Mouse (Mus musculus) limb, embryonic 15.5 days (tissue): ENCODE data around the gene Wtap. TPM values are rescaled to one million over a fixed set of nuclear protein-coding genes. Genes with fewer than 3 reads are reported as not detected.
"Not testable (repeated sequence)": the region's sequence is repeated elsewhere in the genome, so short reads cannot be mapped to it uniquely, and the experiment has no call there.

Source experiments
- ATAC-seq: fragments of 200-750 bp; cut with Nextera tagmentation; 2 replicates; pipeline ENCODE4 v1.8.0; 2017; ENCODE audit warnings: low read depth, moderate TSS enrichment; ENCODE audit not compliant: insufficient number of reproducible peaks, low FRiP score, low TSS enrichment
- H3K27ac ChIP-seq: fragments of 300-500 bp; sonication (generic); 2 replicates; pipeline ENCODE4 v1.5.1; 2015; ENCODE audit warnings: moderate library complexity, mild to moderate bottlenecking, inconsistent platforms
- H3K27me3 ChIP-seq: fragments of 300-500 bp; sonication (generic); 2 replicates; pipeline ENCODE4 v1.6.1; 2015; ENCODE audit warnings: inconsistent platforms
- H3K36me3 ChIP-seq: fragments of 300-500 bp; sonication (generic); 2 replicates; pipeline ENCODE4 v1.6.1; 2015; ENCODE audit warnings: inconsistent platforms
- H3K4me1 ChIP-seq: fragments of 300-500 bp; sonication (generic); 2 replicates; pipeline ENCODE4 v1.6.1; 2015; ENCODE audit warnings: inconsistent platforms
- H3K4me2 ChIP-seq: fragments of 300-500 bp; sonication (generic); 2 replicates; pipeline ENCODE4 v1.6.1; 2015; ENCODE audit warnings: mild to moderate bottlenecking, inconsistent platforms
- H3K4me3 ChIP-seq: fragments of 300-500 bp; sonication (generic); 2 replicates; pipeline ENCODE4 v1.5.1; 2015; ENCODE audit warnings: mild to moderate bottlenecking, inconsistent platforms
- H3K9ac ChIP-seq: fragments of 300-500 bp; sonication (generic); 2 replicates; pipeline ENCODE4 v1.6.1; 2015; ENCODE audit warnings: inconsistent platforms
- H3K9me3 ChIP-seq: fragments of 300-500 bp; sonication (generic); 2 replicates; pipeline ENCODE4 v1.6.1; 2016; ENCODE audit warnings: inconsistent platforms
- WGBS: fragments of 180-500 bp; shearing (Covaris S2); methylation state at CpG from one replicate; pipeline ENCODE4 v1.1.7; 2015; 5-methylcytosine and 5-hydroxymethylcytosine counted together
- polyA plus RNA-seq: library from polyadenylated mRNA; unstranded; fragments of >200 nt; fragmentation: Nextera tagmentation; extraction: Ambion mirVana; gene quantifications from 2 replicates; pipeline ENCODE4 v1.2.1, GENCODE M21; 2015

Gene Wtap
- polyA plus RNA-seq, 1 experiment from 2014 or later, result 124 TPM

DNA sequence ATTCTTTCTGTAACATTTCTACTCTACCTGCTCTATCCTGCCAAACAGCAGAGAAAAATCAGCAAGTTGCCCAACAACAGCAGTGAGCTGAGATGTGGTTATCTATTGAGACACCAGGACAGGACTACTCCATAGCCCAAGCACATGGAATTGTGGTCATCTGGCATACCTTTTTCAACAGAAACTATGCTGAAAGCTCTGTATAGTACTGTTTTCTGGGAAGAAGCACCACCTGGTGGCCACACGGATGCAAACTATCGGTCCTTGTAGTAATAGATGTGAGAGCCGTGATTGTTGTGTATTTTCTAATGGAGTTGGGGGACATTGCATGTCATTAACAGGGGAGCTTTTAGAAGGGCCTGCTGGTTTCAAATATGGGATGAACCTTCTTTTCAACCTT is 2.4 kb upstream of the Wtap start:
- 19% methylated on average over 3 of the region's 3 CpGs for WGBS
- H3K4me2 ChIP-seq, result no peak overlapping the region
- no peaks in the 10 kb centered on the region for H3K36me3 ChIP-seq
- peaks cover 2% of the 10 kb centered on the region; the same call in 1 of the 2 replicates for H3K4me1 ChIP-seq
- H3K27ac ChIP-seq, result no peak overlapping the region
- no peaks in the 10 kb centered on the region for H3K9me3 ChIP-seq
- no peaks in the 10 kb centered on the region for H3K27me3 ChIP-seq
- H3K9ac ChIP-seq, result no peak overlapping the region
- H3K4me3 ChIP-seq, result no peak overlapping the region
- no peak for ATAC-seq

DNA sequence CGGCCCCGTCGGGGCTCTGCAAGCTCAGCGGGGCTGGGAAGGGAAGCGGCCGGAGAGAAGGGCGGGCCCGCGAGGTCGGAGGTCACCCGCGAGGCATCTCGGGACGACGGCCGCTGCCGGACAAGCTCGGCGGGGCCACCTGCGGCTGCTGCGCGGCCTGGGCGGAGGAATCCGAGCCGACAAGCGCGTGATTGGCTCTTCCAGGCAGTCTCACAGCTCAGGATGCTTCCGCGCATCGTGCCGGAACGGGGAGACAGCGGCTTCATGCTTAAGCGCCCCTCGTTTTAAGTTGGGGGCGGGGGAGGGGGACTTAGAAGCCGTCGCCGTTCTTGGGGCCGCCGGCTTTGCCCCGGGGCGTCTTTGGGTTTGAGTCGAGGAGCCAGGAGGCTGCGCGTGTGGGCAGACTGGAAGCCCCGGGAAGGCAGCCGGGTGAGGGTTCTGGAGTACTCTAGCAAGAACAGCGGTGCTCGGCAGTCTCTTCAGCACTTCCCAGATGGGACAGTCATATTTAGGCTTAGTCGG is 1.4 kb downstream of the Wtap start:
- peaks cover 7% of the 10 kb centered on the region; the same call in 1 of the 2 replicates for H3K36me3 ChIP-seq
- H3K4me3 ChIP-seq, result peak overlapping the region; percentile 100
- no peaks in the 10 kb centered on the region for H3K9me3 ChIP-seq
- peak overlapping the region; percentile 52 for H3K4me2 ChIP-seq
- H3K9ac ChIP-seq, result peak overlapping the region; percentile 100
- peak overlapping the region; percentile 100 for H3K27ac ChIP-seq
- under 1% methylated on average over 50 of the region's 51 CpGs for WGBS
- H3K27me3 ChIP-seq, result no peaks in the 10 kb centered on the region
- H3K4me1 ChIP-seq, result peaks cover 9% of the 10 kb centered on the region
- peak; percentile 86 for ATAC-seq

DNA sequence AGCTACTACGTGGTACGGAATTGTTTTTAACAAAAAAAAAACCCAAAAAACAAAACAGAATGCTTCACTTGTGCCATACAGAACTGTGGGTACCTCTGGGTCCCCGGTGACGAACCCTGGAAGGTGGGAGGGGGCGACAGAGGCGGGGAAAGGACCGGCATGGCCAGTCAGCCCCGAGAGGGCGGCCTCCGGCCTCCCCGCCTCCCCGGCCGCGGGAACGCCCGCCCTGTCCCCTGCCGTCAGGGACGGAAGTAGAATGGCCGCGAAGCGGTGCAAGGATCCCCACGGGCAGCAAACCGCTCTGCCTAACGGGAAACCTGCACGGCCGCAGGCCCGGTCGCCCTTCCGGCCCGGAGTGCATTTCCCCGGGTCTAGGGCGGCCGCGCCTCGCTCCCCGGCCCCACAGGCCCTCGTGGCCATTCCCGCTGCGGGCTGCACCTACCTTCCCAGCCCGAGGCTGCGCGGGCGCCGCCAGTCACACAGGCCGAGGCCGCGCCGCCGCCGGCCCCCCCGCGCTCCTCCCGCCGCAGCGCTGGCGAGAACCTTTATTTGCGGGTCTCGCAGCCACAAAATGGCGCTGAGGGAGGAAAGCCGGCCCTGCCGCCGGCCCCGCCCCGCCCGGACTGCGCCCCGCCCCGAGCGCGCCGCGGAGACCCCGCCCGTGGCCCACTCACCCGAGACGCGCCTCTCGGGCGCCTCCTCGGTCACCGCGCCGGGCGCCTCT is 2.2 kb downstream of the Wtap start:
- H3K9ac ChIP-seq, result peak overlapping the region; percentile 100
- peak overlapping the region; percentile 100 for H3K27ac ChIP-seq
- peak; percentile 94 for ATAC-seq
- under 1% methylated on average over 77 of the region's 84 CpGs for WGBS
- H3K9me3 ChIP-seq, result no peaks in the 10 kb centered on the region
- peaks cover 9% of the 10 kb centered on the region for H3K4me1 ChIP-seq
- H3K27me3 ChIP-seq, result no peaks in the 10 kb centered on the region
- H3K4me2 ChIP-seq, result peak overlapping the region; percentile 52
- H3K4me3 ChIP-seq, result peak overlapping the region; percentile 100
- peaks cover 7% of the 10 kb centered on the region; the same call in 1 of the 2 replicates for H3K36me3 ChIP-seq

DNA sequence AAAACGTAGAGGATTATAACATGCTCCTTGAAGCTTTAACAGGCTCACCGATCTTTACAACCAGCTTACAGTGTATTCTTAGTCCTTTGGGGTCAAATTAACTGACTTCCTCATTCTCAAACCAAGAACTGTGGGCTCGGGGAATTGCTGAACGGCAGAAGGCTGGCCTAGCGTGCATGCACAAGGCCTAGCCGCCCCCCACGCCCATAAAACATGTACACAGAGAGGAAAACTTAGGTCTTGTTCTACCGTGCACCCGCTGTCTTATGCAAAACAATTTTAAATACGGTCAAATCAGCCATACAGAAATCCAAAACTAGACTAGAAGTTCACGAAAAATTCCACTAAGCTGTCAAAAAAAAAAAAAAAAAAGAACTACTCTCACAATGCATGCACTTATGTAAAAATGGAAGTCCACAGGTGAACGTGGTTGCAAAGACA is 2.8 kb downstream of the Wtap start:
- 1% methylated on average over 12 of the region's 12 CpGs for WGBS
- Histone ChIP-seq H3K9ac (peak overlapping the region; percentile 100), H3K4me2 (peak overlapping the region; percentile 52), H3K9me3 (no peaks in the 10 kb centered on the region), H3K27ac (peak overlapping the region; percentile 100), H3K4me3 (peak overlapping the region; percentile 100), H3K27me3 (no peaks in the 10 kb centered on the region), H3K4me1 (peaks cover 9% of the 10 kb centered on the region), H3K36me3 (peaks cover 7% of the 10 kb centered on the region; the same call in 1 of the 2 replicates)
- ATAC-seq, result no peak

DNA sequence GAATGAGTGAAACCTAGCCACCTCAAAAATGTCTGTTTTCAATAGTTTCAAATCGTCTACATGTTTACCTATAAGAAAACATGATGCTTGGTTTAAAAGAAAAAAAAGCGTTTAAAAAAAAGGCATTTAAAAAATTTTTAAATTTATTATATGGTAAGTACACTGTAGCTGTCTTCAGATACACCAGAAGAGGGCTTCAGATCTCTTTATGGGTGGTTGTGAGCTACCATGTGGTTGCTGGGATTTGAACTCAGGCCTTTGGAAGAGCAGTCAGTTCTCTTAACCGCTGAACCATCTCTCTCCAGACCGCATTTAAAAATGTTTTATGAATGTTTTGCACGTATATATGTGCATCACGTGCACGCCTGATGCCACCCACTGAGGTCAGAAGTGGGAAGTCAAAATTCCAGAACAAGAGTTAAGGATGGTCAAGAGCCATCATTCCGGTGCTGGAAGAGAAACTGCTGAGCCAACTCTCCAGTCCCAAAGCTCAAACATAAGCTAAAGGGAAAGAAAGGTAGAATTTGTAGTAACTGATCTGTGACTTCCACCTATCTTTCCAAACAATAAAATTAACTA is 3.3 kb downstream of the Wtap start:
- Histone ChIP-seq H3K4me2 (peak overlapping the region; percentile 52), H3K36me3 (peaks cover 7% of the 10 kb centered on the region; the same call in 1 of the 2 replicates), H3K27me3 (no peaks in the 10 kb centered on the region), H3K4me1 (peaks cover 9% of the 10 kb centered on the region), H3K27ac (peak overlapping the region; percentile 100), H3K9me3 (no peaks in the 10 kb centered on the region), H3K9ac (peak overlapping the region; percentile 100; the same call in 1 of the 2 replicates), H3K4me3 (peak overlapping the region; percentile 100)
- no peak for ATAC-seq
- 42% methylated on average over 8 of the region's 8 CpGs for WGBS

DNA sequence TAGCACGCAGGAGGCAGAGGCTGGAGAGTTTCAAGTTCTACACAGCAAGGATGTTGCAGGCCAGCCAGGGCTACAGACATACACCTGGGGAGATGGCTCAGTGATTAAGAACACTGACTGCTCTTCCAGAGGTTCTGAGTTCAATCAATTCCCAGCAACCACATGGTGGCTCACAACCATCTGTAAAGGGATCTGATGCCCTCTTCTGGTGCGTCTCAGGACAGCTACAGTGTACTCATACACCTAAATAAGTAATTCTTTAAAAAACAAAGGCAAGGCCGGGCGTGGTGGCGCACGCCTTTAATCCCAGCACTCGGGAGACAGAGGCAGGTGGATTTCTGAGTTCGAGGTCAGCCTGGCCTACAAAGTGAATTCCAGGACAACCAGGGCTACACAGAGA is 5.9 kb downstream of the Wtap start:
- H3K27ac ChIP-seq, H3K9ac ChIP-seq, ATAC-seq, H3K4me2 ChIP-seq, H3K4me3 ChIP-seq, H3K4me1 ChIP-seq, H3K9me3 ChIP-seq, H3K27me3 ChIP-seq: not testable (repeated sequence)
- H3K36me3 ChIP-seq, result peaks cover 23% of the 10 kb centered on the region
- 96% methylated on average over 8 of the region's 8 CpGs for WGBS

DNA sequence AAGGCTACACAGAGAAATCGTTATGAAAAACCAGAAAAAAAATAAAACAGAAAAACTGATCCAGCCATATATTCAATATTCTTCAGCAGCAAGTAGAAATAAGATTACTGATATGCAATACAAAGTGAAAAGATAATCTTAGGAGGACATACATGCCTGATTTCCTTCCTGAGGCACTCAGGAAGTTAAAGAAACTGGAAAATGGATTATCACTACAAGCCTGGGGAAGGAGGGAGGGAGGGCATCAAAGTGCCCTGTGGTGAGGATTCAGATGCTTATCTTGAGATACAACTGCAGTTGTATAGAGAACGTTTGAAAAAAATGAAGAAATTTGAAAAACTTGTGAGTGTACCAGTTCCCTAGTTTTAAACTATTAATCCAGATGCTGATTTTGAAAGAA is 10.0 kb downstream of the Wtap start:
- H3K27ac ChIP-seq, result no peak overlapping the region
- H3K4me3 ChIP-seq, result no peak overlapping the region
- no peaks in the 10 kb centered on the region for H3K27me3 ChIP-seq
- H3K9ac ChIP-seq, result no peak overlapping the region
- WGBS, result 76% methylated on average over 2 of the region's 2 CpGs
- H3K4me1 ChIP-seq, result 0 out of 2 replicates have a peak, but pooled peaks cover 3% of the 10 kb centered on the region
- no peak for ATAC-seq
- no peaks in the 10 kb centered on the region for H3K9me3 ChIP-seq
- H3K36me3 ChIP-seq, result peaks cover 50% of the 10 kb centered on the region
- no peak overlapping the region for H3K4me2 ChIP-seq

DNA sequence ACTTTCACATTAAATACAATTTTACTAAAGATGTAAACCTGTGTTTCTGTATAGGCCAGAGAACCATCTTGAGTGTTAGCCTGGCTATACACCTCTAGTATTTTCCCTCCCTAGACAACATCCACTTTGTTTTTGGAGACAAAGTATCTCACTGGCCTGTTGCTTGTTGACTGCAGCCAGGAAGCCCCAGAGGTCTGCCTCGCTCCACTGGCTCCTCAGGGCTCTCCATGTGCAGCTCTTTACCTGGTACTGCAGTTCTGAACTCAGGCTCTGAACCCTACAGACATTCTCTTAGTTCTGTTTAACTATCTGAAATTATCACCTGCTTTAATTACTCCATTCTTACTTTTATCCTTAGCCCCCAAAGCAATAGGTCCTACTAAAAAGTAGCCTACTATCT is 15.4 kb downstream of the Wtap start:
- Histone ChIP-seq H3K4me2 (no peak overlapping the region), H3K4me1 (no peaks in the 10 kb centered on the region), H3K9ac (no peak overlapping the region), H3K27me3 (no peaks in the 10 kb centered on the region), H3K4me3 (no peak overlapping the region), H3K27ac (no peak overlapping the region), H3K36me3 (peaks cover 66% of the 10 kb centered on the region), H3K9me3 (no peaks in the 10 kb centered on the region)
- WGBS, result 93% methylated on average over 1 of the region's 1 CpGs
- ATAC-seq, result no peak

DNA sequence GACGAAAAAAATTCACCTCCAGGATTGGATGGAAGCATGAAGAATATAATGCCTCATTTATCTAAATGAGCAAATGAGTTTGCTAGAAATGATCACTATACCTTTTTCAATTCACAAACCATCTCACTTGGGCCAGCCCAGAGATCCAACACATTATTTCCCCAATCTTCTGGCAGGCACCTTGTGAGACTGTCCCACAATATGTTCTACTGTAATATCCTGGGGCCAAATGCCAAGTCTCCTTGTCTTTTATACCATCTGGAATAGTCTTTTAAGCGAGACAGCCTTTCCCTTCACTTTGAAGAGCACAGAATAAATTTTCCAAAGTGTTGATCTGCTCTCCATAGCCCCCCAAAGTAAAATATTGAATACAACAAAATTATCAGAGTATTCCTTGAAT is 20.1 kb downstream of the Wtap start:
- Histone ChIP-seq H3K9me3 (no peaks in the 10 kb centered on the region), H3K27me3 (no peaks in the 10 kb centered on the region), H3K36me3 (peaks cover 56% of the 10 kb centered on the region), H3K27ac (no peak overlapping the region), H3K9ac (no peak overlapping the region), H3K4me1 (no peaks in the 10 kb centered on the region), H3K4me3 (no peak overlapping the region), H3K4me2 (no peak overlapping the region)
- 83% methylated on average over 2 of the region's 2 CpGs for WGBS
- ATAC-seq, result no peak

DNA sequence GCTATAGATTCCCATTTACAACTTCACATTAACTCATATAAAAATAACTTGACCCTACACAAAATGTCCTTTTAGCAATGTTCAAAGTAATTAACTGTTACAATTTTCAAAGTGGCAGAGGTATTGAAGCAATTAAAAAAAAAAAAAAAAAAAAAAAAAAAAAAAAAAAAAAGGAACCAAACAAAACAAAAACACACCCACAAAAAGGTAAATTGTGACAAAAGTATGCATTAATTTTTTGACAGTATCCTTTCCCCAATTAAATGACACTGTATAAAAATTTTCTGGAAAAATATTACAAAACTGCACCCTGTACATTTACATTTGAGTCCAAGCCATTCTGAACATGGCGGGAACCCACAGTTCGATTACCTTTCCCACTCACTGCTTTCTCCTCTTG is 26.8 kb downstream of the Wtap start:
- Histone ChIP-seq H3K4me1 (no peaks in the 10 kb centered on the region), H3K4me2 (no peak overlapping the region), H3K9me3 (no peaks in the 10 kb centered on the region), H3K27me3 (no peaks in the 10 kb centered on the region), H3K36me3 (peaks cover 35% of the 10 kb centered on the region), H3K4me3 (no peak overlapping the region), H3K27ac (no peak overlapping the region), H3K9ac (no peak overlapping the region)
- ATAC-seq, result no peak
- WGBS, result 92% methylated on average over 2 of the region's 2 CpGs

DNA sequence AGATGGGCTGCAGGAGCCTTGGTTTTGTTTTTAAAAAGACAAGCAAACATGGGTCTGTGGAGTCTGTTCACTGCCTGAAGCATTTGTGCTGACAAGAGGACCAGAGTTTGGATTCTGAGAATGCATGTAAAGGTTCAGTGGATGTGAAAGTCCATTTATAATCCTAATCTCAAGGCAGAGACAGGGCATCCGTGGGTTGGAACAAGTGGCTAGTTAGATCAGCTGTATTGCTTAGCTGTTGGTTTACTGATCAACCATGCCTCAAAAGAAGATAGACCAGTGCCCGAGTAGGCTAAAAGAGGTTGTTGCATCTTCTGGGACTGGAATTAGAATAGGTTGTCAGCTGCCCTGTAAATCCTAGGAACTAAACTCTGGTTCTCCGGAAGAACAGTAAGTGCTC is 30.5 kb downstream of the Wtap start:
- no peak overlapping the region for H3K4me2 ChIP-seq
- WGBS, result 73% methylated on average over 3 of the region's 3 CpGs
- H3K9me3 ChIP-seq, result no peaks in the 10 kb centered on the region
- H3K27me3 ChIP-seq, result no peaks in the 10 kb centered on the region
- H3K36me3 ChIP-seq, result peaks cover 25% of the 10 kb centered on the region
- peaks cover 8% of the 10 kb centered on the region for H3K4me1 ChIP-seq
- H3K9ac ChIP-seq, result no peak overlapping the region
- ATAC-seq, result no peak
- H3K4me3 ChIP-seq, result no peak overlapping the region
- no peak overlapping the region for H3K27ac ChIP-seq

DNA sequence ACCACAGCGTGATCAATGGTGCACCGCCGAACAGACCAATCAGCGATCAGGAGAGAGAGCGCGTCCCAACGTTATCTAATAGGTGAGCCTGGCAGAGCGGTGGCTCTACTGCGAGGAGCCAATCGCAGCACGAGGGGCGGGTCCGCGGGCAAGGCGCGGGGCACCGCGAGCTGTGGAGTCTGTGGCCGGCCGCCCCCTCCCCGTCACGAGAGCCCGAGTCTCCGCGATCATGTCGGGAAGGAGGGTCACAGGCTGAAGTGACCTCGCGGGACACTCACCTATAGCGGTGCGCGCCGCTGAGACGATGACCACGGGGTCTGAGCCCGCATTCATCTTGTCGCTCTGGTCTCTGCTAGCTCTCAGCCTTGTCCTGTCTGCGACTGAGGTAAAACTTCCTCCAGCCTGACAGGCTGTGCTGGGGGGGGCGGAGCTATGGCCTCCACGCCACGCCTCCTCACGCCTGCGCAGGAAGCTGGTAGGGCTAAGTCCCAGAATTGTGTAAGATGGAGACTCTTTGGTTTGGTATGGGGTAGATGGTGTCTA is 33.6 kb downstream of the Wtap start, which contains the start of gene Acat2:
TSS of gene Acat2 (minus strand) at position 417 of the 543 bp plus-strand sequence.
- ATAC-seq, result peak; percentile 97

More for the DNA sequence above, 33.6 kb downstream of the Wtap start, which contains the start of gene Acat2:
- Histone ChIP-seq H3K9me3 (no peaks in the 10 kb centered on the region), H3K27ac (peak within 1 kb of the TSS; percentile 87), H3K27me3 (no peaks in the 10 kb centered on the region), H3K9ac (peak within 1 kb of the TSS; percentile 35), H3K4me2 (peak within 1 kb of the TSS; percentile 67), H3K36me3 (peaks cover 18% of the 10 kb centered on the region), H3K4me1 (peaks cover 8% of the 10 kb centered on the region), H3K4me3 (peak within 1 kb of the TSS; percentile 60)
- WGBS, result under 1% methylated on average over 42 of the region's 42 CpGs
